Mouse (Mus musculus) embryonic facial prominence, embryonic 15.5 days (tissue): ENCODE results near the gene Fam104a. TPM values are rescaled to one million over a fixed set of nuclear protein-coding genes. Genes with fewer than 3 reads are reported as not detected.

Experiments used
- ATAC-seq: fragments of 200-750 bp; cut with Nextera tagmentation; 2 replicates; pipeline ENCODE4 v1.8.0; 2017; ENCODE audit warnings: low read depth, moderate TSS enrichment; ENCODE audit not compliant: insufficient number of reproducible peaks, low FRiP score, low TSS enrichment
- H3K27ac ChIP-seq: fragments of 300-500 bp; sonication (generic); replicated peaks from 2 replicates; pipeline ENCODE4 v1.5.1; 2015; ENCODE audit warnings: mild to moderate bottlenecking, inconsistent platforms
- H3K27me3 ChIP-seq: fragments of 300-500 bp; sonication (generic); 2 replicates; pipeline ENCODE4 v1.6.1; 2015; ENCODE audit warnings: inconsistent platforms
- H3K36me3 ChIP-seq: fragments of 300-500 bp; sonication (generic); 2 replicates; pipeline ENCODE4 v1.6.1; 2015; ENCODE audit warnings: mild to moderate bottlenecking, inconsistent platforms
- H3K4me1 ChIP-seq: fragments of 300-500 bp; sonication (generic); 2 replicates; pipeline ENCODE4 v1.6.1; 2015; ENCODE audit warnings: inconsistent platforms
- H3K4me2 ChIP-seq: fragments of 300-500 bp; sonication (generic); replicated peaks from 2 replicates; pipeline ENCODE4 v1.6.1; 2015; ENCODE audit warnings: mild to moderate bottlenecking, inconsistent platforms
- H3K4me3 ChIP-seq: fragments of 300-500 bp; sonication (generic); replicated peaks from 2 replicates; pipeline ENCODE4 v1.5.1; 2015; ENCODE audit warnings: mild to moderate bottlenecking, inconsistent platforms
- H3K9ac ChIP-seq: fragments of 300-500 bp; sonication (generic); 2 replicates; pipeline ENCODE4 v1.6.1; 2015; ENCODE audit warnings: inconsistent platforms
- H3K9me3 ChIP-seq: fragments of 300-500 bp; sonication (generic); replicated peaks from 2 replicates; pipeline ENCODE4 v1.6.1; 2016; ENCODE audit warnings: inconsistent platforms
- WGBS: fragments of 180-500 bp; shearing (Covaris S2); methylation state at CpG from one replicate; pipeline ENCODE4 v1.1.7; 2015; 5-methylcytosine and 5-hydroxymethylcytosine counted together
- polyA plus RNA-seq: library from polyadenylated mRNA; unstranded; fragments of >200 nt; fragmentation: Nextera tagmentation; extraction: Ambion mirVana; gene quantifications from 2 replicates; pipeline ENCODE4 v1.2.1, GENCODE M21; 2015

Gene Fam104a
- polyA plus RNA-seq, 1 experiment from 2014 or later = 48.6 TPM

DNA sequence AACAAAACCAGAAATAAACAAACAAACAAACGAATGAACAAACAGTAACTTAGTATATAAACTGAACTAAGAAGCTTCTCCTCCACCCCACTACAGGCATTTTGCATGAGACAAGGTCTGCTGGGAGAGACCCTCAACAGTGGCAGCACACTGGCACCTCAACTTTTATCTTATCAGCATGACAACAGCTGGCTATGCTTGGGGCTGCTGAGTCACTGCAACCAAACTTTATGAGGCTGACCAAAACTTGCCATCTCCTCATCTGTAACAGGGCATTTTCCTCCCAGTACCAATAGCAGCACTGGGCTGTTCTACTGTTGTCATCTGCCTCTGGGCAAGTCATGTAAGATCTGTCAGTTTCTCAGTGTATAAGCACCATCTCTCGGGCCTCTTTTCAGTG lies 3.0 kb downstream of the Fam104a start:
- no peak overlapping the region for H3K9ac ChIP-seq
- peaks cover 10% of the 10 kb centered on the region for H3K36me3 ChIP-seq
- H3K4me3 ChIP-seq = no peak overlapping the region
- no peaks in the 10 kb centered on the region for H3K9me3 ChIP-seq
- H3K4me1 ChIP-seq = peaks cover 39% of the 10 kb centered on the region
- no peak for ATAC-seq
- no peak overlapping the region for H3K27ac ChIP-seq
- H3K27me3 ChIP-seq = no peaks in the 10 kb centered on the region
- 81% methylated on average over 2 of the region's 2 CpGs for WGBS
- H3K4me2 ChIP-seq = no peak overlapping the region

DNA sequence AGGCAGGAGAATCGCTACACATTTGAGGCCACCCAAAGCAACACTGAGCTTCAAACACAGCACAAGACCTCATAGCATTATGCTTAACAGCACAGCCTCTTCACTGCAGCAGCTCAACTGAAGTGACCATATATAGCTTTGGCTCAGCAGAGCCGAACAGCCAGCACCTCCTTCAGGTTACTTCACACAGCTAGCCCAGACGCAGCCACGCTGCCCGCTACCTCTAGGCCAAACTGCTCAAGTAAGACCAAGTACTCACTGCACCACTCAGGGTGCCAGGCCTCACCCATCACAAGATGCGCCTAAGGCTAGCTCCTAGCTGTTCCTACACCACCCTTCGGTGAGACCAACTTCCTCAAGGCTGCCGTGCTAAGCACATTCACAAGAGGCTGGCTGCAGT lies 5.6 kb downstream of the Fam104a start:
- Histone ChIP-seq H3K27me3 (no peaks in the 10 kb centered on the region), H3K9ac (no peak overlapping the region), H3K9me3 (no peaks in the 10 kb centered on the region), H3K4me1 (peaks cover 34% of the 10 kb centered on the region), H3K4me3 (no peak overlapping the region), H3K4me2 (no peak overlapping the region), H3K27ac (peak overlapping the region; percentile 75), H3K36me3 (peaks cover 28% of the 10 kb centered on the region)
- 79% methylated on average over 8 of the region's 8 CpGs for WGBS
- no peak for ATAC-seq

DNA sequence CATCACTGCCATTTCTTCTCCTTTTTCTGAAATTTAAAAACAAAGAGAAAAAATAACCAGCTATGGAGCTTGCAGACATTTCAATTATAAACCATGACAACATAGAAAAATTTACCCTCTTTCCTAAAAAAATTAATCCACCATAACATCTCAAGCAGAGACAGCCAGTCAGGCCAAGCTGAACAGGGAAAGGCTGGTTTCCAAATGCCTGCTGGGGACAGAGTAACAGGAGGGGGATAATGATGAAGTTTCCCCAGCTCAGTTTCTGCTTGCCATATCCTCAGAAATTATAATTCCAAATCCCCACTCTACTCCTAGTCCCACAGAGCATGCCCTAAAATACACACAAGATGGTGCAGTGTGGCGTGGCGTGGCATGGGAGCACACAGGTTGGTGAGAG lies 6.6 kb downstream of the Fam104a start:
- no peak overlapping the region for H3K4me2 ChIP-seq
- peaks cover 36% of the 10 kb centered on the region for H3K36me3 ChIP-seq
- no peak overlapping the region for H3K9ac ChIP-seq
- WGBS = 76% methylated on average over 2 of the region's 2 CpGs
- H3K27me3 ChIP-seq = no peaks in the 10 kb centered on the region
- H3K27ac ChIP-seq = peak overlapping the region; percentile 75
- H3K9me3 ChIP-seq = no peaks in the 10 kb centered on the region
- ATAC-seq = no peak
- H3K4me3 ChIP-seq = no peak overlapping the region
- H3K4me1 ChIP-seq = peaks cover 30% of the 10 kb centered on the region

DNA sequence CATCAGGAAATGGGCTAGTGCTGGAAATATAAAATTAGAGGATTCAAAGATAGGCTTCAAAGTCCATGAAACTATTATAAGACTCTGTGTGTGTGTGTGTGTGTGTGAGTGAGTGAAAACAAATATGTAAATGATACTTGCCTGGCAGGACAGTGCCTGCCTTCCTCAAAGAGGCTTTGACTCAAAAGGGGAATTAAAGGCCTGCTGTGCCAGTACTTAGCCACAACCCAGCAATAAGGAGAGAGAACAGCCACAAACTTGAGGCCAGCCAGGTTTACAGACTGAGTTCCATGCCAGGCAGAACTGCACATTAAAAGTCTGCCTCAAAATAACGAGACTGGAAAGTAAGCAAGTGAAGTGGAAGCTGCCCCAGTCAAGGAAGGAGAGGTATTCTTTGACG lies 7.1 kb downstream of the Fam104a start:
- H3K9ac ChIP-seq = no peak overlapping the region
- H3K4me3 ChIP-seq = no peak overlapping the region
- no peaks in the 10 kb centered on the region for H3K27me3 ChIP-seq
- peaks cover 30% of the 10 kb centered on the region for H3K4me1 ChIP-seq
- 64% methylated on average over 2 of the region's 2 CpGs for WGBS
- ATAC-seq = peak; percentile 51; the same call in 1 of the 2 replicates
- H3K9me3 ChIP-seq = no peaks in the 10 kb centered on the region
- H3K4me2 ChIP-seq = no peak overlapping the region
- peaks cover 41% of the 10 kb centered on the region for H3K36me3 ChIP-seq
- peak overlapping the region; percentile 75 for H3K27ac ChIP-seq

GRCm38 (mm10) chr11:113674595-113674994 lies 9.4 kb downstream of the Fam104a start:
- Histone ChIP-seq H3K9me3 (no peaks in the 10 kb centered on the region), H3K4me2 (no peak overlapping the region), H3K36me3 (peaks cover 45% of the 10 kb centered on the region), H3K4me3 (no peak overlapping the region), H3K9ac (no peak overlapping the region), H3K4me1 (peaks cover 26% of the 10 kb centered on the region), H3K27ac (no peak overlapping the region), H3K27me3 (no peaks in the 10 kb centered on the region)
- ATAC-seq = peak; percentile 64; the same call in 1 of the 2 replicates
- WGBS = 86% methylated on average over 5 of the region's 5 CpGs

DNA sequence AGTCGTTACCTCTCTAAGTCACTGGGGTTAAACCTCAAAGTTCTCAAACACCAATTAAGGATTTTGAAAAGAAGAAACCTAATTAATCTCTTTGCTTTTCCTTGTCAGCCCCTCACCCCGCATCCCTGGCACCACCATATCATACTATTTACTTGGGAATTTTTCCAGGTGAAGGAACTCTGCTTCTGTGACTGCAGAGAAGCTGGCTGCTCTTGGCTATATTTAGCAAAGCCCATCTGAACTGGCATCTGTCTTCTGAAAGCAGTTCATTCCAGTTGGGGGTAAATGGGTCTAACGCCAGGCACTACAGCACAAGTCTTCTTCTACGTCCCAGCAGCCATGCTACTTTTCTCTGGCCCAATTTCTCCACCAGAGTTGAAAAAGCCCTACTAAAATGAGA lies 10.3 kb downstream of the Fam104a start:
- no peak overlapping the region for H3K9ac ChIP-seq
- H3K27me3 ChIP-seq = no peaks in the 10 kb centered on the region
- H3K4me3 ChIP-seq = no peak overlapping the region
- no peak for ATAC-seq
- H3K9me3 ChIP-seq = no peaks in the 10 kb centered on the region
- H3K4me2 ChIP-seq = no peak overlapping the region
- H3K27ac ChIP-seq = no peak overlapping the region
- peaks cover 55% of the 10 kb centered on the region for H3K36me3 ChIP-seq
- H3K4me1 ChIP-seq = peaks cover 28% of the 10 kb centered on the region
- WGBS = 91% methylated on average over 4 of the region's 4 CpGs

DNA sequence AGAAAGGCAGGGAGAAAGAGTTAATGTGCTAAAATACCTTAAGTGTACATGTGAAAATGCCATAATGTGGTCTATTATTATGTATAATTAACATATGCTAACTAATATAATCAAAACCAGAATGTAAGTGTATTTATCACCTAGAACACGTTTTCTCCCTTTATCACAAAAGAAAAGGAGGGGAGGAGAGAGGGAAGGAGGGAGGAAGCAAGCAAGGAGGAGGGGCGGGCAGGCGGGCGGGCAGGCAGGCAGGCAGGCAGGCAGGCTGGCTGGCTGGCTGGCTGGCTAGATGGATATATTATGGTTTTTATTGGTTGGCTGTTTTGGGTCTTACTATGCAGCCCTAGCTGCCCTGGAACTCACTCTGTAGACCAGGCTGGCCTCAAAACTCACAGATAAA lies 14.2 kb downstream of the Fam104a start:
- H3K4me2 ChIP-seq = no peak overlapping the region
- H3K4me1 ChIP-seq = peaks cover 26% of the 10 kb centered on the region
- 66% methylated on average over 4 of the region's 4 CpGs for WGBS
- no peak overlapping the region for H3K27ac ChIP-seq
- ATAC-seq = no peak
- H3K27me3 ChIP-seq = no peaks in the 10 kb centered on the region
- no peaks in the 10 kb centered on the region for H3K9me3 ChIP-seq
- no peak overlapping the region for H3K9ac ChIP-seq
- H3K4me3 ChIP-seq = no peak overlapping the region
- peaks cover 46% of the 10 kb centered on the region for H3K36me3 ChIP-seq

DNA sequence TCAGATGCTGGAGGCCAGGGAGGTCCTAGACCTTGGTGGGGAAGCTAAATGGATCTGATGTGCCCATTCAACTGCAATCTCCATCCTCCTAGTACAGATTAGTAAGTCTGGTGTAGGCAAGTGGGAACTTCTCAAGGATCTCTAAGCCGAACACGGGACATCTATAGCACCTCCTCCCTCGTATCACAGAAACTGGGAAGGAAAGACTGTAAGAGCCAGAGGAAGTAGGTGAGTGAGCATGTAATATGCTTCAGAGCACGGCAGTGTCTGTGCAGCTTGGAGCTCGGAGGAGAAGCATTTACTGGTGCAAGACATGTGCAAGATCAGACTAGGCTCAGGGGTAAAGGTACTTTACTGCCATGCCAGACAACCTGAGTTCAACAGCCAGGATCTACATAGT lies 15.1 kb downstream of the Fam104a start:
- H3K9me3 ChIP-seq = no peaks in the 10 kb centered on the region
- peaks cover 42% of the 10 kb centered on the region for H3K36me3 ChIP-seq
- H3K4me1 ChIP-seq = peaks cover 25% of the 10 kb centered on the region
- WGBS = 82% methylated on average over 5 of the region's 5 CpGs
- ATAC-seq = no peak
- no peak overlapping the region for H3K4me2 ChIP-seq
- no peaks in the 10 kb centered on the region for H3K27me3 ChIP-seq
- H3K9ac ChIP-seq = no peak overlapping the region
- 0 out of 2 replicates have a peak overlapping the region, but pooled peaks have one; percentile 12 for H3K27ac ChIP-seq
- no peak overlapping the region for H3K4me3 ChIP-seq

DNA sequence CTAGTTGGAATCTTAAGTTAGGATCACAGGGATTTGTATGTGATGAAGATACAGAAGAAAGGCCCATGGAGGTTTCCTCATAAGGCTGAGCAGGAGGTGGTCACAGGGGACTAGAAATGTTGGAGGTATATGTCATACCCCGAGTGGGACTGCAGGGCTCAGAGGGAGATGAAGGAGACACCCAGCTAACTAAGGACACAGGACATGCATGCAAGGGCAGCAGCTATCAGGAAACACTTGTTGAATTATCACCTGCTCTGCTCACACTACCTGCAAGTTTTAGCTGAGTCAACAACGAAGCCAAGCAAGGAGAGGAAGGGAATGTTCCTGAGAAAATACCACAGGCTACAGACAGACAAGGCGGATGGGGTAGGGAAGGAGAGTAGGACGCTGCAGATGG lies 16.3 kb downstream of the Fam104a start:
- ATAC-seq = no peak
- Histone ChIP-seq H3K4me3 (no peak overlapping the region), H3K27ac (0 out of 2 replicates have a peak overlapping the region, but pooled peaks have one; percentile 13), H3K36me3 (peaks cover 39% of the 10 kb centered on the region), H3K4me2 (no peak overlapping the region), H3K27me3 (no peaks in the 10 kb centered on the region), H3K4me1 (peaks cover 21% of the 10 kb centered on the region), H3K9ac (no peak overlapping the region), H3K9me3 (no peaks in the 10 kb centered on the region)
- 72% methylated on average over 4 of the region's 4 CpGs for WGBS

- Histone ChIP-seq H3K9ac (no peak overlapping the region), H3K27me3 (no peaks in the 10 kb centered on the region), H3K36me3 (peaks cover 40% of the 10 kb centered on the region), H3K4me1 (peaks cover 21% of the 10 kb centered on the region), H3K4me2 (no peak overlapping the region), H3K9me3 (no peaks in the 10 kb centered on the region), H3K27ac (no peak overlapping the region), H3K4me3 (no peak overlapping the region)
- 70% methylated on average over 2 of the region's 2 CpGs for WGBS
- ATAC-seq = 0 out of 2 replicates have a peak, but pooled peaks have one; percentile 39
Observed at GRCm38 (mm10) chr11:113667122-113667521, 16.8 kb downstream of the Fam104a start.

- Histone ChIP-seq H3K27me3 (no peaks in the 10 kb centered on the region), H3K4me1 (peaks cover 21% of the 10 kb centered on the region), H3K27ac (0 out of 2 replicates have a peak overlapping the region, but pooled peaks have one; percentile 8), H3K36me3 (peaks cover 40% of the 10 kb centered on the region), H3K4me2 (no peak overlapping the region), H3K4me3 (no peak overlapping the region), H3K9me3 (no peaks in the 10 kb centered on the region), H3K9ac (no peak overlapping the region)
- no peak for ATAC-seq
- WGBS = 48% methylated on average over 10 of the region's 10 CpGs
Observed at GRCm38 (mm10) chr11:113666648-113667047, 17.3 kb downstream of the Fam104a start.

GRCm38 (mm10) chr11:113666205-113666604 lies 17.8 kb downstream of the Fam104a start:
- 68% methylated on average over 6 of the region's 6 CpGs for WGBS
- no peak for ATAC-seq
- peaks cover 42% of the 10 kb centered on the region for H3K36me3 ChIP-seq

More at GRCm38 (mm10) chr11:113666205-113666604, 17.8 kb downstream of the Fam104a start:
- Histone ChIP-seq H3K4me3 (no peak overlapping the region), H3K4me2 (no peak overlapping the region), H3K4me1 (peaks cover 21% of the 10 kb centered on the region), H3K27me3 (no peaks in the 10 kb centered on the region), H3K27ac (no peak overlapping the region), H3K9ac (no peak overlapping the region), H3K9me3 (no peaks in the 10 kb centered on the region)
